Mouse (Mus musculus): ENCODE measurements at regions not wholly inside any gene's neighbourhood (a gene's known extent, or its start where the extent isn't known, plus 50 kb on each side); places are given as distances from the start of the nearest gene placed in this dataset.

DNA sequence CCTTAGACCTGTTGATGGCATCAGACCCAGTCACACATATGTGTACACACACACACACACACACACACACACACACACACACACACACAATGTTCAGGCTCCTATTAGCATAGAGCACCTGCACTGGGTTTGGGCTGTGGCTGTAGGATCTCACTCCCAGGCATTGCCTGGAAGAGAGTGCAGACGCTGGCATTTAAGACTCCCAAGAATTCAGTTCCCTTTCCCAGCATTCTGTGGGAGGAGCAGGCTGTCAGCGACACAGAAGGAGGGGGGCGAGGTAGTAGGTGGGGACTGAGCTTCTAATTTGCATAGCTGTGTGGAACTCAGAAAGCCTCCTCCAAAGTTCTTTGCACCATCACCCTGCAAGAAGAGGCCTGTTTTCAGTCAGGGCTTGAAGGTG lies 374.2 kb upstream of the Fam49b start:
- peak; percentile 62 for DNase-seq (ENCODE audit: low spot score)

DNA sequence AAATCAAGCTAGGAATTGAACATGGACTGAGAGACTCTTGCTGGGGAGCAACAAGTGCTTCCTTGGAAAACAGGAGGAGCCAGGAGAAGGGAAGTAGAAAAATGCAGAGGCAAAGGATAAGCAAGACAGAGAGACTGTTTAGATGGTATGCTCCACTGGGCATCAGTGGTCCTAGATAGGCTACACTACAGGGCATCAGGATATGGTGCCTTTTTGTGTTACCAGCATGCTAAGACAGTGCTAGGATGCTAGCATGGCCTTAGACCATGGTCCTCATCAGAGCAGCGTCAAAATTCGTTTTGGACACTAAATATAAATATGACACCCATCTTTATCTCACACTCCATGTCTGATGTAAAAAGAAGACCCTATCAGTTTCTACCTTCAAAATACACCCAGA lies 374.6 kb upstream of the Fam49b start:
- no peak for DNase-seq (ENCODE audit: low spot score)

DNA sequence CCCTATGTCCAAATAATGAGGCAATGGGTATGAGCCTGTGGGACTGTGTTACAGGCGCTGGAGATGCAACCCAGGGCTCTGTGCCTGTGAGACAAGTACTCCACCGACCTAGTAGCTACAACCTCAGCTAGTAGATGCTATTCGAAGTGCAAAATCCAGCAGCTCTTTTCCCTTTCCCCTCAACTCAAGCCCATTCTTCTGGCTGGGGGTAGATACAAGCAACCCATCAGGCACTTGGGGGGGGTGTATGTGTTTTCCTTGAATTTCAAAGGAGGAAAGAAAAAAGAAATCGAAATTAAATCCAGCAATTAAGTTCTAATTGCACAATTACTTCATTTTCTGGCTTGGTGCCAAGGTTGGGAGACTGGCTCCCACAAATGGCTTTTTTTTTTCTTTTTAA lies 372.4 kb upstream of the Gm21798 start:
- DNase-seq (ENCODE audit: low spot score): peak; percentile 13

DNA sequence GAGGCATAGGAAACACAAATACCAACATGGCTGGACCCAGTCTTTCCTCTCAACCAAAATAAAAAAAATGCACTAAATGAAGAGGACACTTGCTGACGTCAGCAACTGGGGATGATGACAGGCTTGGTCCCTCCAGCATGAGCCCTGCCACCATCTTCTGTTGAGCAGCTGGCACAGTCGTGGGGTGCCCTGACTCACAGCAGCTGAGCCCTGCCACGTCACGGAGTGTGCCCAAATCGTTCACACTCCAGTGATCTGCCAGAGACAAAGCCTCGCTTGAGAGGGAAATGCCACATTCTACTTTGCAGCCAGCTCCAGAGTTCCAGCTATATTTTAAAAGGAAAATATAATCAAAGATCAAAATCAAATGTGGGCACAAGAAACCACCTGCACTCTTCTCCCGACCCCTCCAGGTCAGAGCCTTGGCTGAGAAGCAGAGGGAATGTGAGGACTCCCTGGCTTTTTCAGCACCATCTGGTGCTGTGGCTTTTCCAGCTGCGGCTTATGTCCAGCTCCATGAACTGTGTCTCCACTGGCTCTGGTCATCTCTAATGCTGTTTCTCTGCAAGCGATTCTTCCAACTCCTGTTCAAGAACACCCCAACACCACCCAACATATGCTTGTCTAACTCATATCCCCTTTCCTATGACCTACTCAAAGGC lies 371.0 kb upstream of the Gm21798 start:
- peak; percentile 21 for DNase-seq (ENCODE audit: low spot score)

DNA sequence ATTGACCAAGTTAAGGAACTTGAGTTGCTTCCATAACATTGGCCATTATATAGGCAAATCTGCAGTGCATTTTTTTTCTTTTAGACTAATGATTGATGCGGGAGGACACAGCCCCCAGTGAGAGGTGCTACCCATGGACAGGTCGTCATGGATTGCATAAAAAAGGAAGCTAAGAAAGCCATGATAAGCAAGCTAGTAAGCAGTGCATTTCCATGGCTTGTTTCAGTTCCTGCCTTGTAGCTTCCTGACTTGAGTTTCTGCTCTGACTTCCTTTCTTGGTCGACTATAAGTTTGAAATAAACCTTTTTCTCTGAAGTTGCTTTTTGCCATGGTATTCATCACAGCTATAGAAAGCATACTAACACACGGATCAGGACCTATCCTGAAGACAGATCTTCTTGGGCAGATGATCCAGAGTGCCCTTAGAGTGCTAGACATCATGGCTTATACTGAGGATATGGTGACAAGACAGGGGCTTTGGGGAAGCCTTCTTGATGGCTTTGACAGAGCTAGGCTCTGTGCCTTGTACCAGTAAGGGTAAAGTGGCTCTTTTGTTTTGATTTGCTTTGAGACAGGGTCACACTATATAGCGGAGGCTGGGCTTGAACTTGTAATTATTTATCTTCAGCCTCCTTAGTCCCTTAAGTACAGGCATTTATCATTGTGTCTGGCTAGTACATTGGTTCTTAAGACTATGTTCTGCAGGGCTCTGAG lies 370.1 kb upstream of the Gm21798 start:
- DNase-seq (ENCODE audit: low spot score): no peak

DNA sequence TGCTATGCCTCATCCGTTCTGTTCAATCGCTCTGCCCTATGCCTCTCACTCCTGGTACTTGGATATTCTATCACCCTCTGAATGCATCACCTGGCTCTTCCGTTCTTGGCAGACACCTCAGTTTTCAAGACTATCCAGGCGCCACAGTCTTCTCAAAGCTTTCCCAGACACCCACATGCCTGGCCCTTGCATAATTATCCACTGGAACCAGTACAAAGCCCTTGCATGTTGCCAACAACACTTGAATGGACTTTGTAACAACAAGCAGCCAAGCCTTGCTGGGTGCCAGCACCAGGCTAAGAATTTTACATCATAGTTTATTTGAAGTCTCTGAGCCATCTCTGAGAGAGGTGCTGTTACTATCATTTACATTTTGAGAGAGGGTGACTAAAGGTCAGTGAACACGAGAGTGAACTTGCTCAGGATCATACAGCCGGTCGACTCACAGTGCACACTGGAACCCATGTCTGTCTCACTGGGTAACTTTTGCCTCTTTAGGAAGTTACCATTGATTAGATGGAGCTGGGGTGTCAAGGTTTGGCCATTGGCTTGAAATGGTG lies 368.8 kb upstream of the Gm21798 start:
- DNase-seq (ENCODE audit: low spot score): peak; percentile 70

DNA sequence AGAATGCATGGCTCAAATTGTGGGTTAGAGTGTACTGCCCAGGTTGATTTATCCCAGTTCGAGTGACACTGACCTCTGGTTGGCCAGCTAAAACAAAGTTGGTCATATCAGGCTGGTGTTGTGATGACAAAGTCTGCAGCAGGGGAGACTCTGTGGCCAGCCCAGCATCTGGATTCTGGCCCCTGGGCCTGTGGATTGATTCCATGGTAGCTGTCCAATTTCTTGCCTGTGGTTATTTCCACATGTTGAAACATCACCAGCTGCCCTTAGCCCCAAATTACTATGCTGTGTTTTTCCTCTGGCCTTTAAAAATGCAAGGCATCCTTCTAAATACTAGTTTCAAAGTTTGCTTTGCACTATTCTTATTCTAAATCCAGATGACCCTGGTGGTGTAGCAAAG lies 346.8 kb upstream of the Gm21798 start:
- no peak for DNase-seq (ENCODE audit: low spot score)

DNA sequence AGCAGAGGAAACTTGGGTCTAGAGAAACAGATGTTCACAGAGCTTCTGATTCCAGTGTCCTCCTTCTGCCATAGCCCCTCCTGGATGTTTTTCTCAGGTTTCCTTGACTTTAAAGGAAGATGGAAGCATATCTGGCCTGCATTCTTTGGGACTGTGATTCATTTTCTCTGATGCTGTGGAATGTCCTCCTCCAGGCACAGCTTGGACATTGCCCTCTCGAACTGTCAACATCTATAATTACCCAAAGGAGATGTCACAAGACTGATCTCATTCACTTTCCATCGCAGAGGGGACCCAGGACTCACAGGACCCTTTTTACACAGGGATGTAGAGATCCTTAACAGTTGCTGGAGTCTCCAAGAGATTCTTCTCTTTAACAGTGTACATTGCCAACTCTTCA lies 345.9 kb upstream of the Gm21798 start:
- no peak for DNase-seq (ENCODE audit: low spot score)

DNA sequence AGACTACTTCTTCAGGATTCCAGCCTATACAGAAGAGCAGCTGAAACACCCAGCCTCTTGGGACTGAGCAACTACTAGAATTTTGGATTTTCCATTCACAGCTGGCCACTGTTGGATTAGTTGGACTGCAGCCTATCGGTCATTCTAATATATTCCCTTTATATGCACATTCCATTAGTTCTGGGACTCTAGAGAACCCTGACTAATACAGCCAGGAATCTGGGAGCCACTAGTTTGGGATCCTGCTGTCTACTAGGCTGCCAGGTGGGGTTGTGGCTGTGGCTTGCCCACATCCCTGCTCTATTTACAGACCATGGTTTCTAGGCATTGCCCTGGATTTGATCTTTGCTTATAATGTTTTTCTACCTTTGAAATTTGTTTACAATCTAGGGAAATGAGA lies 343.3 kb upstream of the Gm21798 start:
- DNase-seq (ENCODE audit: low spot score): no peak

DNA sequence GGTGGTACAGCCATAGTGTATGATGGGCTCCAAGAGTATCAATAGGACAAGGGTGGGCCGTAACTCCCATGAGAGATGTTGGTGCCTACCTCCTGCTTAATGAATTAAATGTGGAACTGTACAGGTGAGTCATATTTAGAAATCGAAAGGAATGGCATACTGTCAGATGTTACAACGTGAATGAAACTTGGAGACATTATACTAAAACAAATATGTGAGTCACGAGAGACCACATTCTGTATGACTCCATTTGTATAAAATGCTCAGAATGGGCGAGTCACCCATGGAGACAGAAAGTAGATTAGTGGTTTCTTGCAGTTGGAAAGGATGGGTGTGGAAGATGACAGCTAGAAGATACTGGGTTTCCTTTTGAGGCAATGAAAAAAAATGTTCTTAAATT lies 340.4 kb upstream of the Gm21798 start:
- DNase-seq (ENCODE audit: low spot score): no peak

DNA sequence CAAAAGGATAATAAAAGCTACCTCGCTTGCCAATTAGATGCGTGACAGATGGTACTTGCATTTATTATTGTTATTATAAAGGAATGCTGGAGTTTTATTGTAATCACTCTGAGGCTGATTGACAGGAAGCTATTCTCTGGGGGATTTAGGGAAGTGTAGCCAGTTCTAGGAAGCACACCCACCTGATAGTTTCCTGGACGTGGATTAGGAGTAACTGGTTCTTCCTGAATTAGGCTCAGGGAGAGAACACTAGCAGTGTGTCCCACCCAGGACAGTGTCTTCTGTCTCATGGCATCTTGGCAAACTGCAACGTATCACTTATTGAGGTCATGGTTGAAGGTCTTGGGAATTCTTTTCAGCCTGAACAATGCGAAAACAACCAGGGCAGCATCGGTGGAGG lies 336.9 kb upstream of the Gm21798 start:
- no peak for DNase-seq (ENCODE audit: low spot score)

DNA sequence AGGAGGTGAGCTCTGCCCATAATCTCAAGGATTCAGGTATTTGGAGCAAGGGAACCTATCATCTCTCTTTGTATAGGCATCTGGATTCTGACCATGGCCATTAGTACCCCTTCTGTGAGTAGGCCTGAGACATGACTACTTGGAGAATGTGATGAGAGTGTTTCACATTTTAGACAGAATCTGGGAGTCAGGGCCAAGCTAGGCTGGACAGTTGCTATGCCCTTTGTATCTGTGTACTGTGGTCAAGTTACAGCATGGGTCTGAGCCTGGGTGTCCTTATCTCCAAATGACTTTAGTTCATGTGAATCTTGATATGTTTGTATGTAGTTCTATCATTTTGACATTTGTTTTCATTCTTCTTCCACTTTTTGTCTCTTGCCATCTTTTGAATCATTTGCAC lies 336.3 kb upstream of the Gm21798 start:
- no peak for DNase-seq (ENCODE audit: low spot score)

DNA sequence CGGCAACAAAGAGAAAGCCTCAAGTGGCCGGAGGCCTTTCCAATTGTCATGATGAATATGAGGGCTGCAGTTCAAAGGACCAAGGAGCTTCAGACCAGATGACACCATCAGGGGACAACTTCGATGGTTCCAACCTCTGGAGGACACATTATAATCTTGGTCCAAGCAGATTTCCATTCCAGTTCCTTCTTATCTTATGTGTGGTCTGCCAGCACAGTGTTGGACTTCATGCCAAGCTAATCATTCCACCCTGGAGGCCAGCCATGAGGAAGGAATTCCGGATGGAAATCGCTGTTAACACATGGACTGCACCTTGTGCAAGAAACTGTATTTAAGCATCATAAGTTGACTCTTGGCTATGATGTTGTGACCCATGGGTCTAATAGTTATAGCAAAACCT lies 334.5 kb upstream of the Gm21798 start:
- DNase-seq (ENCODE audit: low spot score): no peak

DNA sequence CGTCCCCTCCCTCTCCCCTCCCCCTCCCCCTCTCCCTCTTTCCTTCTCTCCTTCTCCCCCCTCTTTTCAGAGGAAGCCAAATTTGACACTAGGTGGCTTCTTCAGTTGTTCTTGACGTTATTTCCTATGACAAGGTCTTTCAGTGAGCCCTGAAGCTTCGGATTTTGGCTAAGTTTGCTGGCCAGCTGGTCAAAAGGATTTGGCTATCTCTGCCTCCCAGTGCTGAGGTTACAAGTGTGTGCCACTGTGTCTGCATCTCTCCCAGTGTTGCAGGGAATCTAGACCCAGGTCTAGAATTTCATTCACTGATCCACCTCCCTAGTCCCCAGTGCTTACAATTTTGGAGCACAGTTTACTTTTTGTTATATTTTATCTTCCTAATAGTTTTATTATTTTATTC lies 329.7 kb upstream of the Gm21798 start:
- DNase-seq (ENCODE audit: low spot score): no peak

DNA sequence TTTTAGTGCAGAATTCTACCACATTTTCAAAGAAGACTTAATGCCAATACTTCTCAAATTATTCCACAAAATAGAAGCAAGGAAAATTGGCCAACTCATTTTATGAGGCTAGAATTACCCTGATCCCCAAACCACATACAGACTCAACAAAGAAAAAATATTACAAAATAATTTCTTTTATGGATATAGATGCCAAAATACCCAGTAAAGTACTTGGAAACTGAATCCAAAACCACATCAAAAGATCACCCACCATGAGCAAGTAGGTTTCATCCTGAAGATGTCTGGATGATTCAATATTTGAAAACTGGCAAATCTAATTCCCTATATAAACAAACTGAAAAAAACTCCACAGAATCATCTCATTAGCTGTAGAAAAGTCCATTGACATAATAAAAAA lies 316.7 kb upstream of the Gm21798 start:
- no peak for DNase-seq (ENCODE audit: low spot score)

DNA sequence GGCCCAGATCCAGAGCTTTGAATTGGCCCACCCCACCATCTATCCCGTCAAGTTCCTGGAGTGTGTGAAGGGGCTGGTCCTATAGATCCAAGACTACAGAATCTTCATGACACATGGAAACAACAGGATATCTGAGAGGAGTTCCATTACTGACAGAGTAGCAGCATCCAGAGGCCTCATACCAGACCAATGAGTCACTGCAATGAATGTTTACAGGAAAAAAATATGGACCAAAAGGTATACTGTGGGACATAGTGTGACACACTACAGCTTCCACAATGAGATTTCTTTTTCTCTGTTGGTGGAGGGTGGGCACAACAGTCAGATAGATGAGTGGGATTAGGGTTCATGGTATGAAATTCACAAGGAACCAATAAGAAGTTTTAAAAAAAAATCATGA lies 316.0 kb upstream of the Gm21798 start:
- no peak for DNase-seq (ENCODE audit: low spot score)

DNA sequence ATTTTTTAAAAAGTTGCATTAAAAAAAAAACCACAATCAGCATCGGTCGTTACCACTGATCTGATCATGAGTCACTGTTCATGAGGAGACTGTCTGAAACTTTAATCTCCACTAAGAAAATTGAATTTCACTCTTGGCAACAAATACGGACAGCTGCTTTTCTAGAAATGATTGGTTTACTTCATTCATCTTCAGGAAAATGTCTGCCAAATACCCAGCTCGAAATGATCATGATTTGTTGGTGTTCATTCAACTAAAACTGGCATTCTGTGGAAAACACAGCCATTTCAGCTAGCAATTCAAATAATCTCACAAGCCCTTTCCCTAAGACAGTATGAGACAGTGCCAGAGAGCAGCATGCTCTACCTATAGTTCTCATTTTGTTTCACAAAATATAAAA lies 312.7 kb upstream of the Gm21798 start:
- DNase-seq (ENCODE audit: low spot score): no peak

DNA sequence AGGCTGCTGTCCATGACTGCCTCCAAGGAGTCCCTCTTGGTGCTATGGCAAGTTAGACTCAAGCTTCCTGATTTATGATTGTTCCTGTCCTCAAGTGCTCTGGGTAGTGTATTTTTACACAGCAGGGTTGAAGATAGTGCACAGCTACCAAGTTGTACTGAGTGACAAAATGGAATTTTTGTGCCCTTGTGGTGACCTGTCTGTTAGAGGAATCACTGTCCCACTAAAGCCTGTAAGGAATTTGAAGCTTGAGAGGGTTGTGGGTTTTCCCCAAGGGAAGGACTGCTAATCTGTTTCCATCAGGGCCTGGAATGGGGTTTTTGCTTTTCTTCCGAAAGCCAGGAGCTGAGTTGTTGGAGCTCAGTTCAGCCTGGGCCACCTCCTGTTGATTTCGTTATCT lies 306.8 kb upstream of the Gm21798 start:
- DNase-seq (ENCODE audit: low spot score): no peak

DNA sequence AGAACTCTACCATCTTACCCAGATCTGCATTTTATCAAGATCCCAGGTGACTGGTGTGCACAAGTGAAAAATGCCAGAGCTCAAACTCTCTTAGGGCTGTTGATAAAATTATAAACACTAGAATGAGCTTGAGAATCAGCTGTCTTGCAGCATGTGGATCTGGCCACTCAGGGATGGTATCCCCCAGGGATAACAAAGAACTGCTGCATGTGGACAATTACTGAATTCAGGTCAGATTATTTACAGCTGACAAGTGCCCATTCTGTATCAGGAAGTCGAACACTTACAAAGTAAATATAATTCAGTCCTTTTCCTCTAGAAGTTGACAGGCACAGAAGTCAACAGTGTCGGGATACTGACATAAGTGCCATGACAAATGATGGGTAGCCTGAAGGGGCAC lies 306.3 kb upstream of the Gm21798 start:
- no peak for DNase-seq (ENCODE audit: low spot score)

DNA sequence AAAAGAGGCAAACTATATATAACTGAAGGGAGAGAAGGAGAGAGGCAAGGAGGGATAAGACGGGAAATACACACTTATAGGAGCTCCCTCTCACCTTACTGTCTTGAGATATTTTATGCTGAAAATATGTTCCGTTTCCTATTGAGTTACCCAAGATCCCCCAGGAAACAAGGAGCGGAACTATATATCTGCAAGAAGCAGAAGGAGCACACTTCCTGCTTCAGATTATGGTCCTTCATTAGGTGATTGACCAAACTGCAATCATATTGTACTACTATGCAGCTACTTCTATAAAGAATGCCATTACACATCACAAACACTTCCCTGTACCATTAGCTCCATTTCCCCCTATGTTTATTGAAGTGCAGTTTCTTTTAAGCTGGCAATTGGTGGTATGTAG lies 304.9 kb upstream of the Gm21798 start:
- no peak for DNase-seq (ENCODE audit: low spot score)

DNA sequence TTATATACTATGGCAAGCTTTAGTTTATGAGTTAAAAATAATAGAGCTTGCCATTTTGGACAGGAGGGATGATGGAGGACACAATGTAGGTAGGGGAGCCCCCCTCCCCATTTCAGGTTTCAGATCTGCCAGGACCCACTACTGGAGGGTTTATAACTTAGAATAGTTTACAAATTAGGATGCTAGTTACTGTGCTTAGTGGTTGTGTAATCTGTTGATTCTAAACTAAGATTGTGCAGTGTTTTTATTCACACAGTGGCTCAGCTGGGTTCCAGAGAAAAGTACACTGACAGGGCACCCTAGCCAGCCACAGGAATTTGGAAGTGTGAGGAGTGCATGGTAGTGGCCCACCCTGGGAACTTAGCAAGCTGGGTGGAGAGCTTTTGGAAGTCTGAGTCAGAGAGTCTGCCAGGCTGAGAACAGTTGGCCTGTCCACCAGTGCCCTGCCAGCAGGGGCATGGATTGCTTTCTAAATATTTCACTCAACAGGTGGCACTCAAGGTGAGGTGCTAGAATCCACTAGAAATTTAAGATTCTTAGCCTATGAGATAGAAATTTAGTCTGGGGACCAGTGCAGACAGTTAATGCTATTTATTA lies 303.9 kb upstream of the Gm21798 start:
- no peak for DNase-seq (ENCODE audit: low spot score)

DNA sequence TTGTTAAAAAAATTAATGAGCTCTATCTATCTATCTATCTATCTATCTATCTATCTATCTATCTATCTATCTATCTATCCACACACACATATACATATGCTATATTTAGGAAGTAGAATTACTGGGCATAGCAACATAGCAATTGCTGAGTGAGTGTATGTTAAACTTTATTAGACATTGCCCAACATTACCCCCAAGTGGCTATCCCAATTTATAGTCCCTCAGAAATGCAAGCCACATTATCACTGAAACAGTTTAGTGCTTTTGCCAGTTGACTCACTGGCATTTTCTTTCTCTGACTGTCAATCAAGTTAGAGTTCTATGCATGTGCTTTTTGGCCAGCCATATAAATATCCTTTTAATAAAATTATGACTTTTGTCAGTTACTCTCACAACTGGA lies 302.3 kb upstream of the Gm21798 start:
- DNase-seq (ENCODE audit: low spot score): no peak

DNA sequence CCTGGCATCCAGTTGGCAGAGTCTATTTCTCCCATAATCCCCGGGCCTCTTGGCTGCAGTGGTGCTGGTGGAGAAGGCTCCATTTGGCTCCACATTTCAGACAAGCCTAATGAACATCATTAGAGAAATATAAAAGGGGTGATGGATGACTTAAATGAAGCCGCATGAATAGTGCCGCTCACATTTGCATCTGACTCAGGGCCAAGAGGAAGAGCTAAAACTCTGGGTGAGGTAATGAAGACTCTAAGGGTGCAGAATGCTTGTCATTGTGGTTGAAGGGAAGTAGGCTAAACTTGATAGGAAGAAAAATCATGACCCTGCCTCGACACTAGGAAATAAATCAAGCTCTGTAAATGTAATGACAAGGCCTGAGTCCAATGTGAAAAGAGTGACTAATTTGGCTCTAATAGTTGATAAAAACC lies 298.3 kb upstream of the Gm21798 start:
- no peak for DNase-seq (ENCODE audit: low spot score)

Measured in layer of hippocampus, adult 11-12 months (tissue).